Mouse (Mus musculus) CD4-positive, CD25-positive, alpha-beta regulatory T cell, adult 4 months (primary cell): ENCODE results near the gene Fbxo27. TPM values are rescaled to one million over a fixed set of nuclear protein-coding genes. Genes with fewer than 3 reads are reported as not detected.

ENCODE experiments used
- polyA plus RNA-seq, 2 experiments: library from polyadenylated mRNA; unstranded; fragments of 100-300 nt; shearing (Covaris generic); gene quantifications; one replicate each; pipeline ENCODE4 v1.2.1; 2017

The Fbxo27 gene
- polyA plus RNA-seq, 2 experiments from 2014 or later = 1.6 to 2.2 TPM

Other genes with a start within 250 kb of the Fbxo27 start
- not detected for gene Lrfn1, start 240.9 kb upstream of the Fbxo27 start, polyA plus RNA-seq
- not detected for gene Ifnl2, start 182.4 kb upstream of the Fbxo27 start, polyA plus RNA-seq
- not detected for gene Ifnl3, start 170.0 kb upstream of the Fbxo27 start, polyA plus RNA-seq
- not detected for gene Sycn, start 152.0 kb upstream of the Fbxo27 start, polyA plus RNA-seq
- gene Nccrp1, start 145.6 kb upstream of the Fbxo27 start, polyA plus RNA-seq = not detected
- 1 to 10 TPM; 7.4 to 7.5 TPM for gene Samd4b, start 94.7 kb upstream of the Fbxo27 start, polyA plus RNA-seq
- 1 to 10 TPM; 1.9 to 2.1 TPM for gene Pak4, start 94.7 kb upstream of the Fbxo27 start, polyA plus RNA-seq
- not detected for gene Acp7, start 61.5 kb upstream of the Fbxo27 start, polyA plus RNA-seq
- gene Fbxo17, start 24.0 kb downstream of the Fbxo27 start, polyA plus RNA-seq = 10 to 100 TPM in 1 of 2 experiments, 1 to 10 TPM in 1; 9.8 to 15.6 TPM
- 10 to 100 TPM; 66.3 to 68.5 TPM for gene Mrps12, start 49.0 kb downstream of the Fbxo27 start, polyA plus RNA-seq
- 10 to 100 TPM in 1 of 2 experiments, 1 to 10 TPM in 1; 8.5 to 11.7 TPM for gene Sars2, start 49.1 kb downstream of the Fbxo27 start, polyA plus RNA-seq
- not detected for gene Ccer2, start 63.3 kb downstream of the Fbxo27 start, polyA plus RNA-seq
- 100 to 1,000 TPM in 1 of 2 experiments, 10 to 100 TPM in 1; 96.8 to 128 TPM for gene Sirt2, start 73.9 kb downstream of the Fbxo27 start, polyA plus RNA-seq
- 10 to 100 TPM; 54.3 to 56.8 TPM for gene Nfkbib, start 74.7 kb downstream of the Fbxo27 start, polyA plus RNA-seq
- 100 to 1,000 TPM; 197 to 273 TPM for gene Rinl, start 96.1 kb downstream of the Fbxo27 start, polyA plus RNA-seq
- 100 to 1,000 TPM; 181 to 326 TPM for gene Hnrnpl, start 115.7 kb downstream of the Fbxo27 start, polyA plus RNA-seq
- gene Ech1, start 132.4 kb downstream of the Fbxo27 start, polyA plus RNA-seq = 100 to 1,000 TPM; 198 to 237 TPM
- 10 to 100 TPM; 28.0 to 57.1 TPM for gene Lgals4, start 141.0 kb downstream of the Fbxo27 start, polyA plus RNA-seq
- gene Lgals7, start 171.0 kb downstream of the Fbxo27 start, polyA plus RNA-seq = 1 to 10 TPM; 1.1 to 1.6 TPM
- not detected for gene Capn12, start 188.6 kb downstream of the Fbxo27 start, polyA plus RNA-seq